Mouse (Mus musculus) bone marrow, adult 2 months (tissue): ENCODE data around the gene Zfp280c. TPM values are rescaled to one million over a fixed set of nuclear protein-coding genes. Genes with fewer than 3 reads are reported as not detected.

Experiments used
- H3K27ac ChIP-seq: fragments of 200-500 bp; 2 replicates; pipeline ENCODE4 v1.5.1; 2012; ENCODE audit warnings: low read depth, mild to moderate bottlenecking, control low read depth, inconsistent platforms, low read length; ENCODE audit not compliant: control insufficient read depth, poor library complexity, insufficient read depth
- H3K4me1 ChIP-seq: fragments of 200-500 bp; 2 replicates; pipeline ENCODE4 v1.6.1; 2011; ENCODE audit warnings: low read length; ENCODE audit not compliant: control insufficient read depth, insufficient read depth
- H3K4me3 ChIP-seq: fragments of 200-500 bp; replicated peaks from 2 replicates; pipeline ENCODE3; 2011; ENCODE audit warnings: mild to moderate bottlenecking, low read depth, low read length, control low read depth; ENCODE audit not compliant: control insufficient read depth
- CTCF ChIP-seq: fragments of 200-500 bp; IDR thresholded peaks from 2 replicates; pipeline ENCODE4 v1.5.1; 2011; ENCODE audit warnings: low read length, control low read depth; ENCODE audit not compliant: control insufficient read depth, insufficient read depth
- POLR2A ChIP-seq: fragments of 200-500 bp; IDR thresholded peaks from 2 replicates; pipeline ENCODE4 v1.6.1; 2011; ENCODE audit warnings: low read depth, mild to moderate bottlenecking, control low read depth, low read length, borderline replicate concordance; ENCODE audit not compliant: control insufficient read depth
- WGBS: fragments of 180-500 bp; shearing (Covaris S2); methylation state at CpG from one replicate; pipeline ENCODE4 v1.1.7; 2018; 5-methylcytosine and 5-hydroxymethylcytosine counted together
- polyA plus RNA-seq: library from polyadenylated mRNA; stranded (reverse); fragments of >200 nt; gene quantifications from 2 replicates; pipeline ENCODE4 v1.2.4, GENCODE M21; 2011; ENCODE audit warnings: low replicate concordance; ENCODE audit not compliant: missing spikeins, insufficient read depth, insufficient read length

Gene Zfp280c
- polyA plus RNA-seq, 1 experiment: 8.5 TPM

GRCm38 (mm10) chrX:48518808-48519548 is 75.3 kb downstream of the Zfp280c start, which contains the start of gene Rab33a:
TSS of gene Rab33a (plus strand) at chrX:48519285.
- WGBS: 20% methylated on average over 33 of the region's 33 CpGs
- Histone ChIP-seq H3K4me3 (peak within 1 kb of the TSS; percentile 39), H3K4me1 (no peaks in the 10 kb centered on the region; the same call in 1 of the 2 replicates), H3K27ac (no peak within 1 kb of the TSS; the same call in 1 of the 2 replicates)
- TF ChIP-seq POLR2A (no peak), CTCF (no peak)

DNA sequence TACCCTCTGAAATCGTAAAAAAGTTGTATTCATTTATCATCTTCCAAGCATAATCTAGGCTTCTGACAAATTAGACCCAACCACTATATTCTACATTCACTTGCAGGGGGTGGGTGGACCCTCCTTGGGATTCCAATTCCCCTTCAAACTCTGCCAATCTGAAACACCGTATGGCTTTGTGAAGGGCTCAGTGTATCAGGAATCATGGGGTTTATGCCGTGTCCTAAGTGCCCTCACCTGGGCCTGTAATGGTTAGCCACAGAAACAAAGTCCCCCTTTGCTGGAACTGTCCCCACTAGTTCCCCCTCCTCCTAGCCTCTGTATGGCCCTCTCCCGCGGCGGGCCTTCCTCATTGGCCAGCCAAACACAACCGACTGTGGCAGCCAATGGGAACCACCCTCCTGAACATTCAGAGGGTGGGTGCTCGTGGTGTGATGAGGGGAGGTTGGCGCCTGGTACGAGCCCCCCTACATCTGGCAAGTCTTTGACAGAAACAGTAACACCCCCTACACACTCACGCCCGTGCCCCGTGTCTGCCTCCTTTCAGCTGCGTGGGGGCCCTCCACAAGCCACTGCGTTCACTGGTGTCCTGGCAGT is 76.0 kb downstream of the Zfp280c start:
- Histone ChIP-seq H3K4me1 (no peaks in the 10 kb centered on the region; the same call in 1 of the 2 replicates), H3K4me3 (peak overlapping the region; percentile 39), H3K27ac (no peak overlapping the region; the same call in 1 of the 2 replicates)
- no peak for TF ChIP-seq CTCF
- TF ChIP-seq POLR2A: no peak
- 22% methylated on average over 15 of the region's 15 CpGs for WGBS

- Histone ChIP-seq H3K4me1 (no peaks in the 10 kb centered on the region; the same call in 1 of the 2 replicates), H3K27ac (peak overlapping the region; percentile 27; the same call in 1 of the 2 replicates), H3K4me3 (peak overlapping the region; percentile 74)
- no peak for TF ChIP-seq POLR2A
- no peak for TF ChIP-seq CTCF
- 13% methylated on average over 13 of the region's 13 CpGs for WGBS
These were observed 80.5 kb downstream of the Zfp280c start for GRCm38 (mm10) chrX:48513824-48514223.

DNA sequence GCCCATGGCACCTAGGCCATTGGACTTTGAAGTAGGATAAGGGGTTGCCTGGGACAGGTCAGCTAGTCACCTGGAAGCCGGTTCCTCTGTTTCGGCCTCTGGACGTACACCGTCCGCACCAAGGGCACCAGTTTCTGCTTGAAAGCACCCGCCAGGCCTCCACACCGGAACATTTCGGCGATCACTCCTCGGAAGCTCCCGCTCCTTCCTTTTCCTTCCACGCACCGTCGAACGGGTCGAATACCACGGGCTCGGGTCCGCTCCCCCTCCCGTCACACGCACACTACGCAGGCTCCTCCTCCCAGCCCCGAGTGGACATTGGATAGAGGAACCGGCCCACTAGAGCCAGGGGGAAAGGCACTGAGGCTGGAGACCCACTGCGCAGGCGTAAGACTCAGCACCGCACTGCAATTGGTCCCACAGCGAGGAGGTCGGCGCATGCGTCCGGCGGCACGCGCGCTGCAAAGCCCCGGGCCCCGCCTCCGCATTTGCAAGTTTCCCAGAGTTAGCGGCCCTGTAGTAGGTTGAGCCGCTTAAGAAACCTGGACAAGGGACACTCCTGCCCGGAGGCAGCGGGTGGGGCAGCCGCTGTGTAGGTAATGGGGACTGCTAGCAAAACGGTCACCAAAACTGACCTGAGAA is 81.0 kb downstream of the Zfp280c start, which contains the start of gene Aifm1:
Aifm1 (minus strand) TSS at position 398 of the 642 bp plus-strand sequence.
- WGBS: 12% methylated on average over 45 of the region's 45 CpGs
- TF ChIP-seq CTCF (no peak), POLR2A (peak; percentile 56; the same call in 1 of the 2 replicates)
- peak within 1 kb of the TSS; percentile 30 for H3K27ac ChIP-seq

DNA sequence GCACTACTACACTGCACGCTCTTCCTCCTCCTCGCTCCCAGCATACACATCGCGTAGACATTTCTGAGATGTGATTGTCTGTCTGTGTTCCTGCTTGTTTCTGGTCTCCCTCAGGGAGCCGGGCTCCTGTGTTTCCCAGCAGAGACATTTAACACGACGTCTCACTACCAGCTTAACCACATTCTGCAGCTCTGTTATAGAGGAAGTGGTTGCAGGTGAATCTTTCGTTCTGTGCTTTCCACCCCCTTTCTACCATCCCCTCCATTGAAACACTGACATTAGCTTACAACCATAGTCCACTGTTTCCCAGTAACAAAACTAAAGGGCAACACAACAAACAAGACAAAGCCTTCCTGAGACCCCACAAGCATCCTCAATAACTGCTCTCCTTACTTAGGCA is 100.5 kb downstream of the Zfp280c start:
- Histone ChIP-seq H3K4me1 (no peaks in the 10 kb centered on the region), H3K27ac (no peak overlapping the region), H3K4me3 (no peak overlapping the region)
- TF ChIP-seq POLR2A: no peak
- no peak for TF ChIP-seq CTCF
- 62% methylated on average over 8 of the region's 8 CpGs for WGBS

More for the DNA sequence above, 81.0 kb downstream of the Zfp280c start, which contains the start of gene Aifm1:
- no peaks in the 10 kb centered on the region; the same call in 1 of the 2 replicates for H3K4me1 ChIP-seq
- H3K4me3 ChIP-seq: peak within 1 kb of the TSS; percentile 87

Other genes starting within 250 kb of the Zfp280c start
- gene Elf4, start 131.4 kb downstream of the Zfp280c start, polyA plus RNA-seq: 12.4 and 20.4 TPM in 2 replicates
- gene Aifm1, start 80.9 kb downstream of the Zfp280c start, polyA plus RNA-seq: 5.7 and 16.2 TPM in 2 replicates
- 1.3 TPM in 1 of 2 replicates, not detected in the other for gene Rab33a, start 75.2 kb downstream of the Zfp280c start, polyA plus RNA-seq
- 2.3 and 3.6 TPM in 2 replicates for gene Slc25a14, start 28.9 kb upstream of the Zfp280c start, polyA plus RNA-seq
- gene Gpr119, start 80.0 kb upstream of the Zfp280c start, polyA plus RNA-seq: not detected in 2 replicates
- 8.5 and 9.2 TPM in 2 replicates for gene Rbmx2, start 100.5 kb upstream of the Zfp280c start, polyA plus RNA-seq